Mouse (Mus musculus) layer of hippocampus, postnatal 25 days (tissue): ENCODE measurements around the gene Itga6. TPM values are rescaled to one million over a fixed set of nuclear protein-coding genes. Genes with fewer than 3 reads are reported as not detected.

ENCODE experiments used
- DNase-seq, 2 experiments: peaks; one replicate each; pipeline ENCODE4 v3.0.0; 2022; ENCODE audit warnings: mixed read lengths in 2 of 2, low spot score in 1 of 2; ENCODE audit errors: extremely low spot score in 1 of 2
- total RNA-seq, 2 experiments: library from RNA; stranded (reverse); gene quantifications; 2 replicates each; pipeline ENCODE4 v1.2.3; 2021

Gene Itga6
- total RNA-seq, 2 experiments from 2014 or later = 27.2 to 35.7 TPM

GRCm38 (mm10) chr2:71730623-71731612 lies 14.5 kb upstream of the Itga6 start:
- DNase-seq = no peak

GRCm38 (mm10) chr2:71734792-71735392 lies 10.5 kb upstream of the Itga6 start:
- DNase-seq = no peak

GRCm38 (mm10) chr2:71735541-71736159 lies 9.8 kb upstream of the Itga6 start:
- no peak for DNase-seq

GRCm38 (mm10) chr2:71736213-71736612 lies 9.2 kb upstream of the Itga6 start:
- no peak for DNase-seq

- no peak for DNase-seq
Measured at GRCm38 (mm10) chr2:71739173-71739860, 6.1 kb upstream of the Itga6 start.

GRCm38 (mm10) chr2:71742557-71742956 lies 2.9 kb upstream of the Itga6 start:
- DNase-seq = no peak

GRCm38 (mm10) chr2:71743377-71743776 lies 2.0 kb upstream of the Itga6 start:
- DNase-seq = no peak

GRCm38 (mm10) chr2:71744320-71744719 lies 1.1 kb upstream of the Itga6 start:
- DNase-seq = no peak

GRCm38 (mm10) chr2:71744861-71745507 lies 432 bp upstream of the Itga6 start:
- no peak for DNase-seq

GRCm38 (mm10) chr2:71748451-71748850 lies 3.0 kb downstream of the Itga6 start:
- no peak for DNase-seq

- no peak for DNase-seq
Measured at GRCm38 (mm10) chr2:71749367-71750086, 4.1 kb downstream of the Itga6 start.

GRCm38 (mm10) chr2:71750087-71750453 lies 4.7 kb downstream of the Itga6 start:
- DNase-seq = no peak

GRCm38 (mm10) chr2:71751336-71751735 lies 5.9 kb downstream of the Itga6 start:
- DNase-seq = no peak

- no peak for DNase-seq
Measured at GRCm38 (mm10) chr2:71751863-71752262, 6.4 kb downstream of the Itga6 start.

GRCm38 (mm10) chr2:71752383-71752782 lies 7.0 kb downstream of the Itga6 start:
- no peak for DNase-seq

- DNase-seq = no peak
Measured at GRCm38 (mm10) chr2:71753161-71753560, 7.7 kb downstream of the Itga6 start.

- DNase-seq = no peak
Measured at GRCm38 (mm10) chr2:71755748-71756147, 10.3 kb downstream of the Itga6 start.

GRCm38 (mm10) chr2:71757098-71757497 lies 11.7 kb downstream of the Itga6 start:
- DNase-seq = no peak
